Mouse (Mus musculus): ENCODE measurements at regions not wholly inside any gene's neighbourhood (a gene's known extent, or its start where the extent isn't known, plus 50 kb on each side); places are given as distances from the start of the nearest gene placed in this dataset.

DNA sequence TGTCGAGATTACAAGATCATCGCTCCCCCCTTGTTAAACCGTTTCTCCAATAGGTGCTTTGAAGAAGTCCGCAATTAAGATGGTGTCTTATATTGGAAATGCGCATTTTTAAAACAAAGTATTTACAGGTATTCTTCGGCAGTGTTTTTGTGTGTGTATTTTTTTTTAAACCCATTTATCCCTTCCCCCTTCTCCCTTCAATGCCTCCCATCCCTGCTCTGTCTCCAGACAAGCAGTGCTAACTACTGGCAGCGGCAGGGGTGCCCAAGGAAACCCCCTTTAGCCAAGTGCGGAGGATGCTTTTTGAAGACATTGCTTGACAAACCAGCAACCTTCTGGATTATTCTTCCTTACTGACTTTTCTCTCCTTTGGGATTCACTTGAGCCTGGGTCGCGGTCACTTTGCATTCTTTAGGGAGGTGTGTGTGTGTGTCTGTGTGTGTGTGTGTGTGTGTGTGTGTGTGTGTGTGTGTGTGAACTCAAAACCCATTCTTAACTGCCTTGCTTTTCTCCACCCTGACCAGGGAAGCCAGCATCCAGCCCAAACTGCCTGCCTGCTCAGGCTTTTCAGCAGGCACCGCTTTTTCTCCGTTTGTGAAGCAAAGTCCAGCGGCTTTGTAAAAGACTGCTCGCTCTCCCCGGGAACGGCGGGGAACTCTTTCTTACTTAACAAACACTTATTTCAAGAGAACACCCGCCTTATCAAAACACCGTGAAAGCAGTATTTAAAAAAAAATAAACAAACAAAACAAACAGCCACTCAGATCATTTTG lies 368.5 kb downstream of the Vrk1 start:
- TF ChIP-seq MAFK (IDR thresholded peaks at IDR 0.05; ENCODE audit: borderline replicate concordance, low read depth, low read length), result no peak
- TF ChIP-seq CHD1 (IDR thresholded peaks at IDR 0.05; ENCODE audit: low read depth, low read length), result no peak
- TF ChIP-seq CTCF (IDR thresholded peaks at IDR 0.05 in 2 of 3, conservative IDR thresholded peaks at IDR 0.05 in 1 of 3; ENCODE audit: control insufficient read depth in 1 of 3, insufficient read depth in 1 of 3, low read depth in 2 of 3, low read length in 3 of 3, poor library complexity in 1 of 3, severe bottlenecking in 1 of 3), result no peak
- no peak for TF ChIP-seq POLR2AphosphoS2 (IDR thresholded peaks at IDR 0.05; ENCODE audit: low read length)
- no peak for TF ChIP-seq POLR2A (IDR thresholded peaks at IDR 0.05; ENCODE audit: control insufficient read depth in 1 of 2, insufficient read depth in 1 of 2, low read depth in 1 of 2, low read length in 2 of 2, poor library complexity in 1 of 2)
- TF ChIP-seq HCFC1 (IDR thresholded peaks at IDR 0.05; ENCODE audit: low read depth, low read length), result no peak
